Mouse (Mus musculus): ENCODE data around the gene Hoxa3.

Hoxa3 gene

GRCm38 (mm10) chr6:52232568-52232965, 19.4 kb upstream of the Hoxa3 start:
- DNase-seq (ENCODE audit: low spot score in 2 of 2), result no peak

DNA sequence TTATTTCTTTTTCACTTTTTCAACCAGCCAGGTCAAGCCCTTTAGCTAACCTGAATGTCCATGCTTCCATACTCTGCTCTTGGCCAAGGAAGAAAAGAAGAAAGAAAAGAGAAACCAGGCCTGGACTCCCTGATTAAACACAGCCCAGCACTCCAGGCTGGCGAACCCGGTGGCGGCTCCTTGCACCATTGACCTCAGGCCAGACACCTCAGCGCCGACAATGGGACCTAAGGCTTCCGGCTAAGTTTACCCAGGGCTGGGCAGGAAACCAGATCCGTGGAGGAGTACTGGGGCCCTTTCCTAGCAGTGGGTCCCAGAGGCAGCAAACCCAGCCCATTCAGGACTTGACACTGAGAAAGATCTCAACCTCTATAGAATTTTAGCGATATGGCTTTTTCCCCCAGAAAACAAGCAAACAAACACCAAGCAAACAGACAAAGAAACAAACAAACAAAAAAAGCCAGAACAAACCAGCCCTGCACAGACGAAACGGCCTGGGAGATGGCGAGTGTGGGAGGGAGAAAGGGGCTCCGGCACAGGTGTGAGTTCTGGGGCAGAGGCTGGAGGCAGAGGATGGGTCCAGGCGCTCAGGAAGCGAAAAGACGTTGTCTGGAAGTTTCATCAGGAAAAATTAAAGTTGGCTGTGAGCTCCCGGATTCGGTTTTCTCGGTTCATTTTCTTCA, 18.9 kb upstream of the Hoxa3 start:
- DNase-seq (ENCODE audit: low spot score in 2 of 2), result no peak

GRCm38 (mm10) chr6:52230516-52231165, 17.5 kb upstream of the Hoxa3 start, which contains the start of gene Hoxa9:
Hoxa9 (minus strand) TSS chr6:52231089.
- DNase-seq (ENCODE audit: low spot score in 2 of 2), result no peak

GRCm38 (mm10) chr6:52229558-52230416, 16.7 kb upstream of the Hoxa3 start:
- no peak for DNase-seq (ENCODE audit: low spot score in 2 of 2)

GRCm38 (mm10) chr6:52228475-52229465, 15.6 kb upstream of the Hoxa3 start:
- no peak for DNase-seq (ENCODE audit: low spot score in 2 of 2)

DNA sequence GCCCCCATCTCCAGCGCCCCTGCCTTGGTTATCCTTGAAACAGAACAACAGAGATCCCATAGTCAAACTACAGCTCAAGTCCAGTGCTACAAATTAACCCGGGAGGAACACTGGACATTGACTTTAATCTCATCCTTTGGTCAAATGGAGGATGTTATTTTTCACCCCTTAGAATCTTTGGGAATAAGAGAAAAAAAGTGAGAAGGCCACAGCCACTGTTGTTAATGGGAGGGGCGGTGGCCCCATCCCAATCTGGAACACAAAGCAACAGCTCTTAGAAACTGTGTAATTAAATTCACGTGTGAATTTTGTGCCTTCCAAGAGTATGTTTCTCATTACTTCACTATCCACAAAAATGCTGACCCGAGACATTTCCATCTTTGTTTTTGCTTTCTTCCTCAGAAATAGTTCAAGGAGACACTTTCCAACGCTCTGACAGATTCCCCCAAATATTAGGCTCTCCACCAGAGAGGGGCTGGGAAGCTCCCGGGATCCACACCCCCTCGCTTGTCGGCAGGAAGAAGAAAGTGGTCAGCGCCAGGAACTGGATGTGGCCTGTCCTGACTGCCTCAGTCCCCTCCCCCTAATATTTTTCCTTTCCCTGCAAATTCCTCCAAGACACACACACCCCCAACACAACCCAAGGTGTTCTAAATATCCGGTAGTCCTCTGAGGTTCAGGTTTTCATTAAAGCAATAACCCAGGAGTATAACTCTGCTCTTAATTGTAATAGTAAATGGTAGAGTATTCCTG, 14.5 kb upstream of the Hoxa3 start:
- DNase-seq (ENCODE audit: low spot score in 2 of 2), result no peak

DNA sequence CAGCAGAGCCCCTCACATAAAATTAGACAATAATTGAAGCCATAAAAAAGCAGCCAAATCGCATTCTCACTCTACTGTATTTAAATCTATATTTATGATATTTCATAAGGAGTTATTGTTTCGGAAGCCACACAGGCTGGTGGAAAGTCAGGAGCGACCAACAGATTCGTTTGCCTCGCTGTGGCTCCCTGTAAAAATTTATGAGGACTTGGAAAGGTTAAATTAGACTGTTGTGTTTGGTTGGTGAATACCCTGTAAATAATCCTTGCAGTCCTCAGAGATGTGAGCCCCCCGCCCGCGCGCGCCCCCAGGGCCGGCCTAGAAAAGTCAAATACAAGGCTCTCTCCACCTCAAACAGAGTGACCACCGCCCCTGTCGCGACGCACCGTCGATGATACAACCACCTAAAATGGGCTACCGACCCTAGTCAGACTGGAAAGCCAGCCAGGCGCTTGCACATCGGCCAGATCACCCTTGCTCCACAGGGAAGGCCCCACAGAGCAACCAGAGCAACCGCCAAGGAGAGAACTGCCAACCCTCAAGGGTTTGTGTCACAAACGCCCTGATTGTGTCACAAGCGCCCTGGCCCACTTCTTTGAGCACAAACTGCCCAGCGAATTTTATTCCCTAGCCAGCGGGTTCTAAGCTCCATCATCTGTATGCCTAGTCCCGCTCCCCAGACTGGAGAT, 13.6 kb upstream of the Hoxa3 start:
- DNase-seq (ENCODE audit: low spot score in 2 of 2), result no peak

DNA sequence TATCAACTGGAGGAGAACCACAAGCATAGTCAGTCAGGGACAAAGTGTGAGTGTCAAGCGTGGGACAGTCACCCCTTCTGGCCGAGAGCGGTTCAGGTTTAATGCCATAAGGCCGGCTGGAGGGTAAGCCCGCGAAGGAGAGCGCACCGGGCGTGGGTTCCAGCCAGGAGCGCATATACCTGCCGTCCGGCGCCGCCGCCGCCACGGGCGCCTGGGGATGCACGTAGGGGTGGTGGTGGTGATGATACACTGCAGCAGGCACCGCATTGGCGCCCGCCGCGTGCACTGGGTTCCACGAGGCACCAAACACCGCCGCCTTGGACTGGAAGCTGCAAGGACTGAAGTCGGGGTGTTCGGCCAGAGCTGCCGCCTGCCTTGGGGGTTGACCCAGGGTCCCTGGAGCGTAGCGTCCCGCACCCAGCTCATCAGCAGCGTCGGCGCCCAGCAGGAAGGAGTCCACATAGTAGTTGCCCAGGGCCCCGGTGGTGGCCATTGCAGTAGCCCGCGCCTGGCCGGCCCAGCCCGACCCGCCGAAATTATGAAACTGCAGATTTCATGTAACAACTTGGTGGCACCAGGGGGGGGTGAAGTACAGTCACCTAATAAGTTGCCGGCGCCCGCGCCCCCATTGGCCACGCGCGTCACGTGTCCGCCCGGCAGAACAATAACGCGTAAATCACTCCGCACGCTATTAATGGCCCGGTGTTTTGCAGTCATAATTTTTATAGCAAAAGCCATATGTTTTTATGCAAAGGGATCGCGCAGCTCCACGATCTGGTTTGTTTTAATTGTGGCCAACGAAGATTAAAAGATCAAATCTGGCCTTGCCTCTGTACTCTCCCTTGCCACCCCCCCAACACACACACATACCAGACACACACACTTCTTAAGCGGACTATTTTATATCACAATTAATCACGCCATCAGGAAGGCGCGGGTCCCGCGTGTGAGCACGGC, 12.8 kb upstream of the Hoxa3 start:
- DNase-seq (ENCODE audit: low spot score in 2 of 2), result no peak

DNA sequence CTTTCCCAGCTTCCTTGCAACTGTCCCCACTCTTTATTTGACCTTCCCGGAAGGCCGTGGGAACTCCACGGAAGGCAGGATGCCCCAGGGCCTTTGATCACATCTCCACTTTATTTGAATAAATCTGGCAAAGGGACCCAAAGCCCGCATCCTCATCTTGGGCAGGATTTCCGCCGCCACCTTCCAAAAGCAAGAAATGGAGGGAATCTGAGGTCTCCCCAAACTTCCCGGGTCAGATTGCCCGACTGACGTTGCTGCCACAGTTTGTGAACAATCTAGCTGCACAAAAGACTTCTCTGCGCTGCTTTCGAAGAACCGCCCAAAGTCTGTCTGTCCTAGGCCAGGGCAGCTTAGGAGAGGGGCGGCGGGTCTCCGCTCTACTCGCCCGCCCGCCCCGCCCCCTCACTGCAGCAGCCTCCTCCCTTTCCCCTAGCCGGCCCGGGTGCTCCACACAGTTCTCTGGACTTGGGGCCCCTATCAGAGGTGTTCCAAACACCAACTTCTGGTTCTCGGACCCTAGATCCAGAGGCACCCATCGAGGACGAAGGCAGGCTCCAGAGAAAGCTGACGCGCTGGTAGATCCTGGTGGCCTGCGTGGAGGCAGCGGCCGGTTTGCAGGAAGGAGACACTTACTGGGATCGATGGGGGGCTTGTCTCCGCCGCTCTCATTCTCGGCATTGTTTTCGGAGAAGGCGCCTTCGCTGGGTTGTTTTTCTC, 11.9 kb upstream of the Hoxa3 start:
- no peak for DNase-seq (ENCODE audit: low spot score in 2 of 2)

GRCm38 (mm10) chr6:52223939-52224760, 11.0 kb upstream of the Hoxa3 start:
- DNase-seq (ENCODE audit: low spot score in 2 of 2), result no peak

DNA sequence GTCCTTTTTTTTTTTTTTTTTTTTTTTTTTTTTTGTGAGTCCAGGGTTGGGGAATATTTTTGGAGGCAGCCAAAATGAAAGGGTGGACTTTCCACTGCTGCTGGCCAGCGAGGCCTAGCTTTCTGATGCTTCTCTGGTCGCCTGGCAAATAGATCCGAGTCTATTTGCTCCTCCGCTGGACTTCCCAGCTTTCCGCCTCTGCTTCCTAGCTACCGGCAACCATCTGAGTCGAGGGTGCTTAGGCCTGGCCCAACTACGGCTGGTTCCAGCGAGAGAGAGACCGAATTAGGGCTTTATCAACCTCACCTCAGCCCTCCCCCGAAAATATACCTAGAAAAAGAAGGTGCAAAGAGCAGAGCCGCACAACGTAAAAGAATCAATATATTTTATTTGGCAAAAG, 9.6 kb upstream of the Hoxa3 start:
- no peak for DNase-seq (ENCODE audit: low spot score in 2 of 2)

GRCm38 (mm10) chr6:52221993-52222685, 9.0 kb upstream of the Hoxa3 start:
- DNase-seq (ENCODE audit: low spot score in 2 of 2), result no peak

GRCm38 (mm10) chr6:52221337-52221992, 8.3 kb upstream of the Hoxa3 start, which contains the start of gene Hoxa7:
Hoxa7 (minus strand) TSS chr6:52221854.
- DNase-seq (ENCODE audit: low spot score in 2 of 2), result peak; percentile 32 to 74

DNA sequence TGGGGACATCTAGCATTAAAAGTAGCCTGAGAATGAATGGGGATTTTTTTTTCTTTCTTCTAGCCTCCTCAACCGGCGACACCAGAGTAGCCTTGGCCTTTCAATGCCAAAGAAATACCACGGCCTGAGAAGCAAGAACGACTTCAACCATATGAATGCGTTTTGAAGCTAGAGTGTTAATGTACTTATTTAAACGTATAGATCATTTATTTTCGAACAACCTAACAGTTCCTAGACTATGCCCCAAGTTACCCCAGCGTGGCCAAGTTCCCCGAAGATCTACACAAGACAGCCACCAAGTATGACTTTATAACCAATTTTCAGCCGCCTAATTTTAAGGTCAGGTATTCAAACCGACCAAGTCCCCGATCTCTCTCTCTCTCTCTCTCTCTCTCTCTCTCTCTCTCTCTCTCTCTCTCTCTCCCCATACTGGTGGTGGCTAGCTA, 7.8 kb upstream of the Hoxa3 start:
- DNase-seq (ENCODE audit: low spot score in 2 of 2), result no peak

DNA sequence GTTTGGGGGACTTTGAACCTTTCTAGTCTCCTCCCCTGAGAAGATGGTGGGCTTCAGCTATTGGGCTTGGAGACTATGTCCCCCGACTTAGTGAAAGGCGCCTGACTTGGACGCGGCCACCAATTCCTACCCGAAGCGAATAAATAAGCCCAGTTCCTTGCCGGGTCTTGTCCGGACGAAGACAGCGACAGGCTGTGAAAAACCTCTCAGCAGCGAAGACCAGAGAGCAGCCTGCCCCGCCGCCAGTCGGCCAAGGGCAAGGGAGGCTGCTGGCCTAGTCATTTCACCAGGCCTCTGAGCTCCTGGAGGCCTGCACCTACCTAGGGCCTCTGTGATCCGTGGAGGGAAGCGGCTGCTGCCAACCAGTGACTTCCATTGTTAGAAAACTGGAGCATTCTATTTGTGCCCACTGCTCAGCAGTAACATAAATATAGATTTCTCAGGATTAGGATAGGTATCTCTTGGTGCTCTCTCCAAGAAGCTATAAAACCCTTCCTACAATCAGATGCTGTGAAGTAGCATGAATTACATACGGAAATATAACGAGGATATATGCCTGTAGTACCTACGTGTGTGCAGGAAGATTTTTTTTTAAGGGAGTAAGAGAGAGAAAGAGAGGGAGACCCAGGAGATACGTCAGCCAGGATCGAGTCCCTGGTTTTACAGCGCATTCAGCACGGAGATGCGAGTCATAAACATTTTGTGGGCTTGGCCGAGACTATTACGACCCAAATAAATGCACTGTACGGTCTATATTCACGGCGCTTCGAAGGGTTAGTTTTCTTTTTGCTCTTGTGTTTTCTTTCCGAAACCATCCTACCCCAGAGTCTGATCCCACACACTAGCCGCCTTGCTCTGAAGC, 7.1 kb upstream of the Hoxa3 start:
- no peak for DNase-seq (ENCODE audit: low spot score in 2 of 2)

All from frontal cortex, postnatal 10 days (tissue).